Mouse (Mus musculus) limb, embryonic 14.5 days (tissue): ENCODE measurements around the gene Sumo1. TPM values are rescaled to one million over a fixed set of nuclear protein-coding genes. Genes with fewer than 3 reads are reported as not detected.
"Not testable (repeated sequence)": the region's sequence is repeated elsewhere in the genome, so short reads cannot be mapped to it uniquely, and the experiment has no call there.

Experiments used
- ATAC-seq: fragments of 200-750 bp; cut with Nextera tagmentation; 2 replicates; pipeline ENCODE4 v1.8.0; 2017; ENCODE audit warnings: low read depth, moderate number of reproducible peaks, moderate TSS enrichment; ENCODE audit not compliant: low FRiP score
- DNase-seq: peaks from one replicate; pipeline ENCODE4 v3.0.0-alpha.2; 2015; ENCODE audit warnings: low spot score
- H3K27ac ChIP-seq: fragments of 300-500 bp; sonication (generic); replicated peaks from 2 replicates; pipeline ENCODE4 v1.5.1; 2014; ENCODE audit warnings: low read depth, mild to moderate bottlenecking, low read length, moderate library complexity, mixed read lengths
- H3K27me3 ChIP-seq: fragments of 300-500 bp; sonication (generic); 2 replicates; pipeline ENCODE4 v1.6.1; 2014; ENCODE audit warnings: low read length, mixed read lengths; ENCODE audit not compliant: control insufficient read depth, insufficient read depth
- H3K36me3 ChIP-seq: fragments of 300-500 bp; sonication (generic); 2 replicates; pipeline ENCODE4 v1.6.1; 2014; ENCODE audit warnings: mild to moderate bottlenecking, low read length, moderate library complexity, mixed read lengths; ENCODE audit not compliant: control insufficient read depth, insufficient read depth
- H3K4me1 ChIP-seq: fragments of 300-500 bp; sonication (generic); 2 replicates; pipeline ENCODE4 v1.6.1; 2014; ENCODE audit warnings: antibody characterized with exemption, low read length, mixed read lengths; ENCODE audit not compliant: control insufficient read depth, insufficient read depth
- H3K4me2 ChIP-seq: fragments of 300-500 bp; sonication (generic); replicated peaks from 2 replicates; pipeline ENCODE4 v1.6.1; 2014; ENCODE audit warnings: low read depth, mild to moderate bottlenecking, low read length, moderate library complexity; ENCODE audit not compliant: severe bottlenecking
- H3K4me3 ChIP-seq: fragments of 300-500 bp; sonication (generic); replicated peaks from 2 replicates; pipeline ENCODE4 v1.5.1; 2014; ENCODE audit warnings: low read length
- H3K9ac ChIP-seq: fragments of 300-500 bp; sonication (generic); 2 replicates; pipeline ENCODE4 v1.6.1; 2014; ENCODE audit warnings: mild to moderate bottlenecking, low read depth, low read length, moderate library complexity; ENCODE audit not compliant: severe bottlenecking
- H3K9me3 ChIP-seq: fragments of 300-500 bp; sonication (generic); 2 replicates; pipeline ENCODE4 v1.6.1; 2016; ENCODE audit warnings: low read length; ENCODE audit not compliant: control insufficient read depth
- POLR2A ChIP-seq: fragments of 200-500 bp; IDR thresholded peaks from 2 replicates; pipeline ENCODE4 v1.8.0; 2012; ENCODE audit warnings: inconsistent platforms, mild to moderate bottlenecking, moderate library complexity, borderline replicate concordance; ENCODE audit not compliant: insufficient read depth, insufficient read length; ENCODE audit errors: extremely low read depth
- WGBS: fragments of 180-500 bp; shearing (Covaris S2); extraction: QIAGEN DNeasy Blood & Tissue Kit; methylation state at CpG from one replicate; pipeline ENCODE4 v1.1.7; 2014; 5-methylcytosine and 5-hydroxymethylcytosine counted together
- polyA plus RNA-seq, 2 experiments: library from polyadenylated mRNA; depleted of rRNA in 1 of 2; stranded (reverse) in 1 of 2; unstranded in 1 of 2; fragments of >200 nt; fragmentation: Nextera tagmentation in 1 of 2; extraction: Ambion mirVana in 1 of 2; gene quantifications; 2 replicates each; pipeline versions ENCODE4 v1.2.1 to v1.2.3; 2012 to 2014

Gene Sumo1
- polyA plus RNA-seq, 2 experiments = 141 to 427 TPM

DNA sequence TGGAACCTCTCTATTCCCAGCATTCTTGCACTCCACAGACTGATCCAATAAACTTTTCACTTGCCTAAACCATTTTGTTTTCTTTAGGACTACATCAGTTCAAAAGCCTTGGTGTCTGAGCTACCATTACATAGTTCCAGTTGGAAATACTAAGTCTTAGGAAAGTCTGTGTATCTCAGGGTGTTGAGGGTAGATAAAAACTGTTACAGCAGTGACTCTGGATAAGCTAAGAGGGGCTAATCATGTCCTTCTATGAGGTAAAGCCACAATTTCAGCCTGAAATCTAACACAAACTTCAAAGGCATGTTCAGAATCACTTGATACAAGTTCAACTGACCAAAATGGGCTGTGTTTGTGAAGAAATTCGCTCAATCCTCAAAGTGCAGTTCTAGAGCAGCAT, 34.3 kb downstream of the Sumo1 start:
- H3K9ac ChIP-seq = no peak overlapping the region
- H3K9me3 ChIP-seq = no peaks in the 10 kb centered on the region
- H3K4me2 ChIP-seq = no peak overlapping the region
- H3K27ac ChIP-seq = no peak overlapping the region
- no peak overlapping the region for H3K4me3 ChIP-seq
- ATAC-seq (no peak), DNase-seq (no peak)
- peaks cover 10% of the 10 kb centered on the region for H3K36me3 ChIP-seq
- 0 out of 2 replicates have a peak, but pooled peaks cover 3% of the 10 kb centered on the region for H3K4me1 ChIP-seq
- WGBS = 70% methylated on average over 1 of the region's 1 CpGs
- H3K27me3 ChIP-seq = no peaks in the 10 kb centered on the region
- TF ChIP-seq POLR2A = no peak

DNA sequence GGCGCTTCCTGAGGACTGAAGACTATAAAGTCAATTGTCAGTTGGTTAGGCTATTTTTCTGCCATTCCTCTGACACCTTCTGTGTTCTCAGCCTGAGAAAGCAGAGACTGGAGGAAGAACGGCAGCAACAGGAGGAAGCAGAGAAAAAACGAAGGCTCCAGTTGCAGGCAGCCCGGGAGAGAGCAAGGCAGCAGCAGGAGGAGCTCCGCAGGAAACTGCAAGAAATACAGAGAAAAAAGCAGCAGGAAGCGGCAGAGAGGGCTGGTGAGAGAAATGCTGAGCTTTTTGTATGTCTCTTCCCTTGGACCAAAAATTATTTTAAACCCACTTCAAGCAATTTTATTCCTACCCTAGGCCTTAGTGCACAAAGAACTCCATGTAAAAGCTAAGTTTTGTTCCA, 37.6 kb downstream of the Sumo1 start:
- Histone ChIP-seq H3K27me3 (no peaks in the 10 kb centered on the region), H3K4me2 (peak overlapping the region; percentile 21; the same call in 1 of the 2 replicates), H3K36me3 (no peaks in the 10 kb centered on the region), H3K9ac (peak overlapping the region; percentile 9; the same call in 1 of the 2 replicates), H3K4me1 (0 out of 2 replicates have a peak, but pooled peaks cover 3% of the 10 kb centered on the region), H3K27ac (peak overlapping the region; percentile 63), H3K4me3 (no peak overlapping the region), H3K9me3 (no peaks in the 10 kb centered on the region)
- ATAC-seq (no peak), DNase-seq (peak; percentile 28)
- 22% methylated on average over 6 of the region's 6 CpGs for WGBS
- no peak for TF ChIP-seq POLR2A

DNA sequence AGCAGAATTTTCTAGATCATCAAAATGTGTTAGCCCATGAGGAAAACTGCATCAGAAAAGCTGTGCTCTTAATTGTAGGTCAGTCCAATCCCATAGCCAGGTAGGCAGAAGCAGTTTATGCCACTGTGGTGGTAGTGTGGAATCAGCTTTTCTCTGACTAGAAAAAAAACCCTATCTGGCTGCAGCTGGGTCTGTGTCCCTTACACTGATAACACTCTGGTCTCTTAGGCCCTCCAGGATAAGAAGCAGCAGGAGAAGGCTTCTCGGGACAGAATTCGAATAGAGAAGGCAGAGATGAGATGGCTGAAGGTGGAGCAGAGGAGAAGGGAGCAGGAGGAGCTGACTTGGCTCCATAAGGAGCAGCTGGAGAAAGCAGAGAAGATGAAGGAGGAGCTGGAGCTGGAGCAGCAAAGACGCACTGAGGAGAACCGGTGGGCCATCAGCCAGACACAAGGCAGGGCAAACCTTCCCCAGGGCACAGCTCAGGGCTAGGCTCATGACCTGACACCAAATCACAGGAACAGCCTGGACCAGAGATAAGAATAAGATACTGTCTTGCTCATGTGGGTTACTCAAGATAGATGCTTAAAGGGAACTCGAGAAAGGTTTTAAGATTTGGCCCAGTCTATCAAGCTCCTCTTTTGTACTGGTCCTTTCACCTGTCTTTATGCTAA, 38.5 kb downstream of the Sumo1 start:
- ATAC-seq (no peak), DNase-seq (no peak)
- no peak for TF ChIP-seq POLR2A
- H3K9me3 ChIP-seq = no peaks in the 10 kb centered on the region
- H3K9ac ChIP-seq = no peak overlapping the region
- no peak overlapping the region for H3K27ac ChIP-seq
- H3K36me3 ChIP-seq = no peaks in the 10 kb centered on the region
- no peak overlapping the region for H3K4me2 ChIP-seq
- no peaks in the 10 kb centered on the region for H3K27me3 ChIP-seq
- 0 out of 2 replicates have a peak, but pooled peaks cover 3% of the 10 kb centered on the region for H3K4me1 ChIP-seq
- WGBS = 85% methylated on average over 5 of the region's 5 CpGs
- H3K4me3 ChIP-seq = no peak overlapping the region

DNA sequence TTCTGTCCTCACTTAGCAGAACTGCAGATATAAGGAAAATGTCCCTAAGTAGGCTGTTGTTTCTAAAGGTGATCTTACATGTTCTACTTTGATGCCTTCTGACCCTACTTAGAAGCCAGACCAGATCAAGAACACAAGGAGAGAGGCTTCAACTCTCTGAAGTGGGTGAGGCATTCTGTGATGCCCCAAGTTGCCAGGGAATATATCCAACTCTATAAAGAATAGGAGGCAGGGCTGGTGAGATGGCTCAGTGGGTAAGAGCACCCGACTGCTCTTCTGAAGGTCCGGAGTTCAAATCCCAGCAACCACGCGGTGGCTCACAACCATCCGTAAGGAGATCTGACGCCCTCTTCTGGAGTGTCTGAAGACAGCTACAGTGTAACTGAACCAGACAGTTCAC, 40.3 kb downstream of the Sumo1 start:
- H3K4me3 ChIP-seq, ATAC-seq, DNase-seq, H3K27ac ChIP-seq, H3K36me3 ChIP-seq, H3K27me3 ChIP-seq, H3K4me1 ChIP-seq, H3K4me2 ChIP-seq, H3K9ac ChIP-seq, H3K9me3 ChIP-seq: not testable (repeated sequence)
- WGBS = 84% methylated on average over 6 of the region's 6 CpGs

DNA sequence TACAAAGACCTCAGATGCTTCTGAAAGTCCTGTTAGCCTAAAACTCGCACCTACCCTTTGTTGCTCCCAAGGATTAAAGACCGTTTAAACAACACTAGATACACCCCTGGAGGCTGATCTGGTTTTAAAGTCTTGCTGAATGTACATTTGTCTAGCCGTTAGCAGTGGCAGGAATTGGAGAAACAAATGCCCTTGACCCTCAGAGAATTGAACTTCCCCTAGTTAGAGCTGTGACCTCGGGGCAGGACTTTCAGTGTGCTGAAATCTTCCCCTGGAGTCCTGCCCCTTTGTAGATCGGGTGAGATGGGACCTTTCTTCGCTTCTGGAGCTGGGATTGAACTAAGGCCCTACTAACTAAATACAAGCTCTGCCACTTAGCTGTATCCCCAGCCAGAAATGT, 41.4 kb downstream of the Sumo1 start:
- no peaks in the 10 kb centered on the region for H3K36me3 ChIP-seq
- no peaks in the 10 kb centered on the region for H3K9me3 ChIP-seq
- TF ChIP-seq POLR2A = no peak
- H3K9ac ChIP-seq = no peak overlapping the region
- DNase-seq (no peak), ATAC-seq (no peak)
- H3K27me3 ChIP-seq = no peaks in the 10 kb centered on the region
- no peak overlapping the region for H3K27ac ChIP-seq
- 42% methylated on average over 6 of the region's 6 CpGs for WGBS
- no peak overlapping the region for H3K4me3 ChIP-seq
- no peak overlapping the region for H3K4me2 ChIP-seq
- peaks cover 8% of the 10 kb centered on the region; the same call in 1 of the 2 replicates for H3K4me1 ChIP-seq
